In genomic region chr12:68980640-68981039, GRCm38 (mm10) we compare ENCODE assay signal across 25 mouse cellular contexts.
"Had no signal": no experiment of that assay in that cellular context is flagged by ENCODE, and none has a peak within 500 bp of the region (broad histone marks: within the 10 kb centered on the region; RNA-seq: fewer than 3 reads in every experiment).

No protein-coding gene starts in this region.

- H3K4me1 ChIP-seq: hindbrain, embryonic 10.5 days; hindbrain, embryonic 12.5 days; intestine, embryonic 15.5 days; limb, embryonic 10.5 days; limb, embryonic 12.5 days; liver, embryonic 13.5 days had no signal

- H3K27ac ChIP-seq: heart, adult 2 months; hindbrain, embryonic 10.5 days; hindbrain, embryonic 12.5 days; hindbrain, embryonic 14.5 days; intestine, embryonic 15.5 days; layer of hippocampus, adult 2 months; left cerebral cortex, adult 2 months; limb, embryonic 10.5 days; limb, embryonic 12.5 days; liver, embryonic 13.5 days had no signal

- ATAC-seq: hindbrain, embryonic 16.5 days; inflammation-experienced regulatory T-cells, adult 6 months; intestine, embryonic 15.5 days; intestine, postnatal 0 days had no signal

- H3K4me3 ChIP-seq: heart, adult 2 months; hindbrain, embryonic 10.5 days; hindbrain, embryonic 12.5 days; intestine, embryonic 15.5 days; layer of hippocampus, adult 2 months; left cerebral cortex, adult 2 months; limb, embryonic 10.5 days; limb, embryonic 12.5 days; liver, embryonic 13.5 days had no signal

- H3K36me3 ChIP-seq: hindbrain, embryonic 10.5 days; hindbrain, embryonic 12.5 days; intestine, embryonic 15.5 days; limb, embryonic 10.5 days; limb, embryonic 12.5 days; liver, embryonic 13.5 days had no signal

- H3K4me2 ChIP-seq: heart, embryonic 11.5 days; hindbrain, embryonic 12.5 days; hindbrain, embryonic 14.5 days; intestine, embryonic 15.5 days; limb, embryonic 12.5 days; liver, embryonic 11.5 days; liver, embryonic 13.5 days had no signal

- H3K9ac ChIP-seq: hindbrain, embryonic 12.5 days; hindbrain, embryonic 14.5 days; intestine, embryonic 15.5 days; limb, embryonic 12.5 days; liver, embryonic 13.5 days had no signal

- H3K9me3 ChIP-seq: hindbrain, embryonic 10.5 days; hindbrain, embryonic 12.5 days; intestine, embryonic 15.5 days; limb, embryonic 10.5 days; limb, embryonic 12.5 days; liver, embryonic 13.5 days had no signal

- DNase-seq: gastrocnemius, postnatal 25 days; heart, adult 11 months; heart, adult 2 months; heart, postnatal 10 days; heart, postnatal 36 days; kidney, adult 18-20 months; kidney, adult 8-10 months; kidney, postnatal 10 days; kidney, postnatal 25 days; kidney, postnatal 4 days; liver; liver, embryonic 13.5 days had no signal

- H3K27me3 ChIP-seq: hindbrain, embryonic 12.5 days; intestine, embryonic 15.5 days; limb, embryonic 12.5 days; liver, embryonic 13.5 days had no signal
